Mouse (Mus musculus) frontal cortex, postnatal 25 days (tissue): ENCODE results near the gene Tspan7.

Source experiments
- DNase-seq, 2 experiments: peaks; one replicate each; pipeline ENCODE4 v3.0.0; 2022; ENCODE audit warnings: low spot score in 2 of 2

Tspan7 gene

DNA sequence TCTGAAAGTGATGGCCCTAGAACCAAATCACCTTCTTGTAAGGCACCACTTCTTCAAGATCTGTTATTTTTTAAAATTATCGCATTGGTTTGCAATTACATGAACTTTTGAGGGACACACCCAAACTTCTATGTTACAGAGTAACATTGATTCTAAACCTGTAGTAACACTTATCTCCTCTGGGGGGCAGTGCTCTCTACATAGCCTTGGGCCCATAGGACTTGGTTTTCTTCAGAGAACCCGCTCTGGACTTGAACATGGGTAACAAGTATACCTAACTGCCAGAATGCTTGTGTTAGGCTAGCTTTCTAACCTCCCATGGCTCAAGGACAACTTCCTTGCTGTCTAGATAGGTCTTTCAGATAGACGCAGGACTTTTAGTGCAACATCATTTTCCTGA, 64.8 kb downstream of the Tspan7 start:
- no peak for DNase-seq

DNA sequence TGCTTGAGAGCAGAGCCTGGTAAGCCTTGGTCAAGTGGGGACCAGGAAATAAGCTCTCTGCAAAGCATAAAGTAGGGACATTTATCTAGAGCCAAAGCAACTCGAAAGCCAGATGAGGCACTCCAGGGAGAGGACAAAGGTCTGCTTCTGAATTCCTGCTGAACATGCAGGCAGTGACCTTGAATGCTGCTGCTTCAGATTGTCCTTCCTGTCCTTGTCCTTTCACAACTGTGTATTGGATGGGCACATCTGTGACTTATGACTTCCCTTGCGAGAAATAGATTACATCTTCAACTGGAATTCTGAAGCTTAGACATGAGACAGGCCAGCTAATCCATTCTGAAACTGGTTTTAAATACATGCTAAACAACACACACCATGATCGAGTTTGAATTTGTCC, 71.9 kb downstream of the Tspan7 start:
- no peak for DNase-seq

DNA sequence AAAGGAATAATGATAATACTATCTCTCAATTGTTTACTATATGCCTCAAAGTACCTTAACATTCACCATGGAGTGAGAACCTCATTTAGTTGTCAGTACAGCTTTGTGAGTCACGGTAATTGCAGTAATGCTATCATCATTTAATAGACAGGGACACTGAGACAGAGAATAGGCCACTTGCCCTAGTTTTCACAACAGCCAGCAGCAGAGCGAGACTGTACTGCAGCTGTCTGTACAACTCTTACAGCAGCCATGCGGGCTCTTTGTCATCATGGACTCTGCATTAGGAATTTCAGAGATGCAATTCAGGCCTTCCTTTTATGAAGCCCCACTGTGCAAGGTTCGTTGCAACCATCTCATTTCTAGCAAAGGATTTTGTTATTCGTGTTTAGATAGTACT, 72.6 kb downstream of the Tspan7 start:
- no peak for DNase-seq

DNA sequence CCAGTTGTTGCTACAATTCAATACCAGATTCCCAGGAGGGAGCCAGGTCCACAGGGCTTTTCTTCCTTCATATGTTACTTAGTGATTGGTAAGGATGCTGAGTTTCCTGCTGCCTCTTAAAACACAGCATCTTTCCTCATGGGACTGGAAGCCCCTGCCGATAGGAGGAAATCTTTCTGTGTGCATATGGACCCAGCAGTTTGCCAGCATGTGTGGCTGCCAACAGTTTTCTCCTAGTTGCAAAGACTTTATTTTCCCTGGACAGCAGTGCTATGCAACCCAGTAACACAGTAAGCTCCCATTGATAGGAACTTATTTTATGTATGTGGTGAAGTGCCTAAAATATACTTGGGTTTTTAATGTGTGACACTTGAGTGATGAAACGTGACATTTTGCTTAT, 73.7 kb downstream of the Tspan7 start:
- no peak for DNase-seq

DNA sequence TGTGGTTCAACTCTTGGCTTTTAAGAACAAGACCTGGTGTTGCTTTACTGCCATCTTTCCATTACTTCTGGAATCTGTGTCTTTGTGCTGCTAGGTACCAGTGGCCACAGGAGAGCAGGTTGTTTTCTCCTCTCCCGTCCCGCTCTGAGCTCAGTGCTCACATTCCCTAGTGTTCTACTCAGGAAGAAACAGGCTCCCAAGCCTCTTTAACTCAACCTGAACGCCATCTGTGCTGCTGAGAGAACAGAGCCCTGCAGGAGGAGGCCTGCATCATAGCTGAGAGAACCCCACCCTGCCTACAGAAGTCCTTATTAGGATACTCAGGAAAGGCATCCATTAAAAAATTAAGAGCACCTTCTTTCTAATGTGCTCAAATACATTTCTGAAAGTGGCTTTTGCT, 80.9 kb downstream of the Tspan7 start:
- DNase-seq, result no peak

DNA sequence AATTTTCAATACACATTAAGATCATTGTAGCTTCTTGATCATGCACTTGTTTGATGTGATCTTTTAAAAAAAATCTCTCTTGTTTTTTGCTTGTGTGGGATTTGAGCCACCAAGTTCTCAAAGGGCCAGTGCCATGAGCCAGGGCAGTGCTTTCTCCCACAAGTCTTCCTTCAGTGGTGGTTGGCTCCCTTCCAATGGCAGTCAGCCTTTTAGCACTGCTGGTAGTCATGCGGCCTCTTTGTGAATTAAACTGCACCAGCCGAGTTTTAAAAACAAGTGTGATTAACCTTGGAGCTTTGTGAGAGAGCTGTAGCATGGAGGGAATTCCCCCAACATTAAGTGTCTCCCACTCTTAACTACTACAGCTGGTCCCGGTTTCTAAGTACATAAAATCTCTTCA, 89.6 kb downstream of the Tspan7 start:
- no peak for DNase-seq

DNA sequence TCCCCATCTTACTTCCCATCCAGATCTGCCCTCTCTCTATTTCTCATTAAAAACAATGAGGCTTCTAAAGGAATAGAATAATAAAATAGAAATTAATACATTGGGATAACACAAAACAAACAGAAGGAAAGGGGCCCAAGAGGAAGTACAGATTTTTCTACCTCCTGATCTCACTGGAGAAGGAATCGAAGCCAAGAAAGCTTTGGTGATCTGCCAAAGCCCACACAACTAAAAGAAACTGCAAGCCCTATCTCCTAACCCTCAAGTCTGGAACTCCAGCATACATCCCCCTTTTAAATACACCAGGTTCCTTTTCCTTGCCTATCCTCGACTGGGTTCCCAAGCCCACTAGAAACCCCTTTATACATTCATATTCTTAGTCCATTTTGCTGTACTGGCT, 90.4 kb downstream of the Tspan7 start:
- DNase-seq, result no peak

DNA sequence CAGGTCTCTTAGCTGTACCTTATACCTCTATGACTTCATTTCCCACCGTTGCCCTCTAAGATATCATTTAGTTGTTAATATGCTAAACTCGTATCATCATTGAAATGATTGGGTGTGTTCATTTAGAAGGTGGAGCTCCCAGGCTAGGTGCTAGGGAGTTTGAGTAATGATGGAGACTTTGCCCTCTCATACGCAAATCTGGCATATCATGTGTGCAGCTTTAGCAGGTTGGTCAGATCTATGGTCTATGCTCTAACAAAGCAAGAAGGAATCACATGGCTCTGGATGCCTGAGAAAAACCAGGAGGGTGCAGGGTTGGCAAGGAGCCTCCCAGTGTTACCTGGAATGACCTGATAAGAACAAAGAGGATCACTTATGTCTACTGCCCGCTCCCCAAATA, 91.4 kb downstream of the Tspan7 start:
- DNase-seq, result no peak

DNA sequence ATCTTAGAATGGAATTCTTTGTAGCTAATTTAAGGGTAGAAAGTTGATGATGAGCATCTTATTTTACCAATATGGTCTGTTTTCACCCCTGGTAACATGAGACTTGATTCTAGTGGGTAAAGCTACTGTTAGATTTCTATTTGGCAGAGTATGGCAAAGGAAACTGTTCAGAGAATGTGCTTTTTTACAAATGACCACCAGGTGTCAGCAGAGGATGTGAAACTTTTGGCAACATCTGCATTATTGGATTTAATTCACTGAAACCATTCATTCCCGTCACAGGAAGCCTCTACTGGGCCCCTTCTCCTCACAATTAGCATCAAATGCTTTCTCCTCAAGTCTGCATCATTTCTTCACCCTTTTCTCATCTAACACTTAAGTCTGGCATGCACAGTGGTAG, 92.4 kb downstream of the Tspan7 start:
- no peak for DNase-seq

DNA sequence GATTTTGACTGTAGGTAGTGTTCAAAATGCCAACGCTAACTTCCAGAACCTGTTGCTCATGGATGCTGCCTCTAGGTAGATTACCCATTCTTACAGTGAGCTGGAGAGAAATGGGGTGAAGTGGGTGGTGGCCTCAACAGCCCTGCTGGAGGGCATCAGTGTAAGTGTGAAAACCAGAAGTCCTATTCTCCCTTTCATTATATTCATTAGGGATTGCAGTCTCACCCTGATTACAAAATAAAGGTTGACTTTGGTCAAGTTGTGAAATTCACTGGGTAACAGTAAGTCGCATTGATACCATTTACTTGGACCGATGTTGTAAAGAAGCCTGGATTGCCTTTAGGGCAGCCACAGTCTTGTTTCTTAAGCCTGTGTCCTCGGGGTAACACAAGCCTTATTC, 97.8 kb downstream of the Tspan7 start:
- no peak for DNase-seq

DNA sequence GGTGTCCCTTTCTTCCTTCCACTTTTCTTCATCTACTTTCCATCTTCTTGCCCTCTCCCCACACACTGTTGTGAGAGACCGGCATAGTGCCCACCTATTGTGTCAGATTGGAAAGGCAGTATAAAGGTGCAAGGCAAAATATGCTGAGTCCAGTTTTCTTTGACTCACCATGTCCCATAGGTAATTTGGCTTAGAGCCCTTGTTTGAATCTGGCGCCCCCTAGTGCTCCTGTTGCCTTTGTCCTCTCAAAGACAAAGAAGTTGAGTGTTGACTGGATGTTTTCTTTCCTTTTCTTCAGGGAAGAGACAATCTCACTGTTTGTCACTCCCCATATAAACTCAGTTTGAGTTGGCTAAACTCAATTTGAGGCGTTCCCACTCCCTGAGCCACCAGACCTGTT, 107.3 kb downstream of the Tspan7 start:
- DNase-seq, result no peak

DNA sequence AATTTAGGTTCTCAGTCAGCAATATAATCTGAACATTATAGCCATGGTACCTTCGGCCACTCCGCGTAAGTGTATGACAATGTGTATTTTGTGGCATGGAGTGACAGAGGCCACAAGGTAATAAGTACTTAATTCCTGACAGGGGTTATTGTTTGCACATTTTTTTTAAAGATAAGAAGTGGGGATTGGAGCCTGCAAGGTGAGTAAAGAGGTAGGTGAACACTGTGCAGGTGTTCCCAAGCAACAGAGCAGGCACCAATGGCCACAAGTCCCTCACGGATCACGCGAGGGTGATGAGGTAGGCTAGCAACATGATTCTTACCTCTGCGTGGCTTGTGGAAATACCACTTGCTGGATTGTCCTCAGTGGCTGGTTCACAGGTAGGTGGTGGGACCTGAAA, 108.6 kb downstream of the Tspan7 start:
- DNase-seq, result no peak

DNA sequence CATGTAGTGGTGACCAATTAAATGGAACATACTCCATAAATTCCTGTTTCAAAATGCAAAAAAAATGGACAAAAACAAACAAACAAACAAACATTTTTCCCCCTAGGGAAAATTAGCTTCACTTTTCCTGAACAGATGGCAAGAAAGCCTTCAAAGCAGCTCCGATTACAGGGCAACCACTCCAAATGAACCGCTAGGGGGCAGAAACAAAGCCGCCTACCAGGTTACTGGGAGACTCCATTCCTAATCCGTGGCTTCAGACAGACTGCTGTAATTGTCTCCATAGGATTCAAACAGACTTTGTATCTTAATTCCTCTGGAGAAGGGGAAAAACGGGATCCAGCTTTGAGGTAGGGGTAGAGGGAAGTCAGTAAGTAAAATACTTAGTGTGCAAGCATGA, 132.2 kb downstream of the Tspan7 start:
- DNase-seq, result no peak

DNA sequence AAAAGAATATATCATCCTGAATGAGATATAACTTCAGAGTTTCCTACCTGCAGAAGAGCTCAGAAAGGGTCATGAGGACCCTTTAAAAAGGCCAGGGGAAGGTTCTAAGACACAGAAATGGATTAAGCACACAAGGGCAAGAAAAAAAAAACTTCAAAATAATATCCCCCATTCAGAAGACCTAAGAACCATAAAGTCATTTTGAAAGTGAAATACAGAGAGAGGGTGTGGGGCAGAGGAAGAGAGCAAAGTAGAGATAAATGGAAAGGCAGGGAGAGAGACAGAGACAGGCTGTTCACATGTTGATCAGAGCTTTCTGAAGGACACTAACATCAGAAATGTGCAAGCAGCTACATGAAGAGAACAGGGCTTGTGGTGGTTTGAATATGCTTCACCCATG, 156.1 kb downstream of the Tspan7 start:
- DNase-seq, result no peak
